Mouse (Mus musculus) induced T-regulatory cell, adult 2 months (primary cell): ENCODE results near the gene Plekha5.
"Not testable (repeated sequence)": the region's sequence is repeated elsewhere in the genome, so short reads cannot be mapped to it uniquely, and the experiment has no call there.

Source experiments
- DNase-seq: peaks from one replicate; pipeline ENCODE4 v3.0.0-alpha.2; 2012; ENCODE audit warnings: low read depth

Plekha5 gene

DNA sequence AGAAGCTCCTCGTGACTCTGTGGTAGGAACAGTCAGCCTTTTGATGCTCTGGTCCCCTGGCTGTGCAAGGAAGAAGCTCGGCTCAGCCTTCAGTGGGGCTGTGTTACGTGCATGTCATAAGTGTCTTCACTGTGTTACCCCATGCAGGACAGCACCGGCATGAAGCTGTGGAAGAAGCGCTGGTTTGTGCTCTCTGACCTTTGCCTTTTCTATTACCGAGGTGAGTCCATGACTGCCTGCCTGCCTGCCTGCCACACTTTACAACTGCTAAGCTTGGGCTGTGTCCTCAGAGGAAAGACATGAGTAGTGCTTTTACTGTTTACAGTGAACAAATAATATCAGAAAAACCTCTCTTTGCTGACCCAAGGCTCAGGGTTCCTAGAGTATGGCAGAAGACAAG is 104.6 kb downstream of the Plekha5 start:
- no peak for DNase-seq

DNA sequence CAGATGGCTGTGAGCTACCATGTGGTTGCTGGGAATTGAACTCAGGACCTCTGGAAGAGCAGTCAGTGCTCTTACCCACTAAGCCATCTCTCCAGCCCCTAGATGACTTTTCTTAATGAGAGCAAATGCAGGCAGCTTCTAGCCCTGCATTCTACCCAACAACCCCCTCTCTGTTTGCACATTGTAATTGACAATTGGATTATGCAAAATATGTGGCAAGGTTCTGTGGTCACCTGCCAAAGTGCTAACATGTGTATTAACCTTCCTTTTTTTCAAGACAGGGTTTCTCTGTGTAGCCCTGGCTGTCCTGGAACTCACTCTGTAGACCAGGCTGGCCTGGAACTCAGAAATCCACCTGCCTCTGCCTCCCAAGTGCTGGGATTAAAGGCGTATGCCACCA is 109.0 kb downstream of the Plekha5 start:
- DNase-seq, result not testable (repeated sequence)

DNA sequence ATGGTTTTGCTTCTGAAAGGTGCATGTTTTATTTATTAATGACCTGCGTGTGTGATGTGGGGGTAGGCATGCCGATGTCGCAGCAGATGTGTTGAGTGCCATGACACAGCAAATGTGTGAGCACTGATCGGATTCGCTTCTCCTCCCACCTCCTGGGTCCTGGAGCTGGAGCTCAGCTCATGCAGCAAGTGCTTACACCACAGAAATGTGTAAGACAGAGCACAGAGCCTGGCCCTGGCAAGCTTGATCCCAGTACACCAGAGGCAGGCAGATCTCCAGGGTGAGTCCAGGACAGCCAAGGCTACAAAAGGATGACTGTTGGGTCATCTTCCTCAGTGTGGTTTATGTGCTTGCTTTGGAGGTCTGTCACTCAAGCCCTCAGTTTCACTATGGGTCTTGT is 109.8 kb downstream of the Plekha5 start:
- DNase-seq, result no peak

DNA sequence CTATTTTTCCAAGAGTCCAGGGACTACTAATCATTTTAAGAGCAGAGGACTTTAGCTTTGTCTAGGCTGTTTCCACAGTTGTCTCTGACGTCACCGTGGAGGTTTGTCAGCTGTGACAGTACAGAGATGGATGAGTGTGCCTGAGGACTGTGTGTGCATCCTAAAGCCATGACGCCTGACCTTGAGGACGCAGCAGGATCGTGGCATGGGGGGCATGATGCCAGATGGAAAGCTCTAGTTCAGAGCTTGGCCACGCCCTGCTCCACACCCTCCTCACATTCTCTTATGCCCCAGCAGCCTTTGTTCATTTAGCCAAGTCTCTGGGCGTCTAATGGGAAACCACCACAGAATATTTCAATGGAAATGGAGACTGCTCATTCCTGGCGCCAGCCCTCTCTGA is 111.7 kb downstream of the Plekha5 start:
- DNase-seq, result no peak

DNA sequence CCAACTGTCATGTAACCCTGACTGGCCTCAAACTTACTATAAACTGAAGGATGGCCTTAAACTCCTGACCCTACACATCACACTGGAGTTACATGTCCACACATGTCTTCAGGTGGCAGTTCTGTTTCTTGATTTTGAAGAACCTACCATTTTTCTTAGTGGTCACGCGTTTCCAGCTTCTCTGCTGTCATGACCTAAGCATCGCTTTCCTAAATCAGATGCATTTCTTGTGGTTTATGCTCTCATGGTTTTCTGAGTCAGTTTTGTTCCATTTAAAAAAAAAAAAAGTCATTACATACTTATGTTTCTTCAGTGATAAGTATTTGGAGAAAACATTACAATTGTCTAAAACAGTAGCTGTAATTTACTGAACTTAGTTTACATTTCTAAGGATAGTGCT is 118.1 kb downstream of the Plekha5 start:
- peak; percentile 12 for DNase-seq

DNA sequence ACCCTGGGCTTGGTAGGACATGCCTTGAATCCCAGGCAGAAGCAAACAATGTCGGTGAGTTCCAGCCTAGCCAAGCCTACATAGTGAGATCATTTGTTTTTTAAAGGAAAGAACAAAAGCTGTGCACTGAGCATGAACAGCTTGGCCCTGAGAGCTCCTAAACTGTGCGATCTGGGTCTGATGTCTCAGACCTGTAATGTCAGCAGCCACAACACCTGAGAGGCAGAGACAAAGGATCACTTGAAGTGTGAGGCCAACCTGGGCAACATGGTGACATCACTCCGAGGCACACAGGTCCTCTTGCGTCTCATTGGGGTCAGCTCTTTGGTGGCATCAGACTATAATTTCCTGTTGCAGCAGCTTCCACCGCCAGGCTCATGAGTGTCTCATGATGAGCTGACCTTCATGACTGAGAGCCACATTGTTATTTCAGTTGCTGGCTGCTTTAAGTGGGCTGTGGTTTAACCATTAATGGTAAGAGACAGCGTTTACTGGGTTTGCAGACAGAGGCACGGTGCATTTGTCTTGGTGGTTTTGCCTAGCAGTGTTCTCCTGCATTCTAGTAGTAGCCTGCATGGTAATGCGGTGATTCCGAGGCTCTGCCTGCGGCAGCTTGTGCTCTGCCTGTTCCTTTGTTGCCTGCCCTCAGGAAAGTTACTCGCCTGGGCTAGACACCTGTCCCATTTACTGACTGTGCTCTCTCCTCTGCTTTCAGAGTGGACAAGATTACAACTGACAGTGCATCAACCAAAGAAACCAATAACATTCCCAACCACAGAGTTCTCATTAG is 119.3 kb downstream of the Plekha5 start:
- no peak for DNase-seq

DNA sequence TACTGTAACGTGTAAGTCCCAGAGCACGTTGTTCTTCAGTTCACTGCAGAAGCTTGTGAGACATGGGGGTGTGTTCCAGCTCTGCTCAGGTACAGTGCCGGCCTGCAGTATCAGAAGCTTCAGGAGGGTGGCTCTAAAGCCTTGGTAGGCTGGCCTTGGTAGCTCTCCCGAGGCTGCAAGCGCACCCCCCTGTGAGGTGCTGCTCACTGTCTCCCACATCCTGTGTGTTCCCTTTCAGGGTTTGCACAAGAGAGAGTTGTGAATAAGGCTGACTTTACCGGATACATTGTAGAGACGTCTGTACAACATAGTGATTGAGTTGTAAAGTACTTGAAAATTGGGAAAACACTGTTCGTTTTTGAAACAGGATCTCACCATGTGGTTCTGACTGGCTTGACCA is 122.2 kb downstream of the Plekha5 start:
- peak; percentile 38 for DNase-seq

DNA sequence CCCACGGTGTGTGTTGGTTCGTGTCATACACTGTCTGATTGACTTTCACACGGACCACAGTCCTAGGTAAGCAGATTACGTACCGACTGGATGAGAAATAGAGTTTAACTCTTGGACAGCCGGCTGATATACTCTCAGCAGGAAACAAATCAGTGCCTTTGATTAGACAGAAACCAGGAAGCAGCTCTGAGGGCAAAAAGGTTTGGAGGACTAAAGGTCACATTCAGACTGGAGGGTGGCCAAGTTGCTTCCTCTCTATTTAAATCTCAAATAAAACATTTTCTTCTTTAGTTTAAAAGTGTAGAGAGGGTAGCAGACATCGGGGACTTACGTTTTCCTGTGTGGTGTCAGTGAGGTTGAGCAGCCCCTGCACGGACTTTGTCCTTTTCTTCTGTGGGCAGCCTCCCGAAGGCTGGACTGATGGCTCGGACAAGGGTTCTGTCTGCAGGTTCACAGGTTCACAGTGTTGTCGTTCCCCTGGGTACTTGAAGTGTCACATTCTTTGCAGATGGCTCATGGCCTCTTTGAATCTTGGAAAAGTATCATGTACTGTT is 122.9 kb downstream of the Plekha5 start:
- no peak for DNase-seq

DNA sequence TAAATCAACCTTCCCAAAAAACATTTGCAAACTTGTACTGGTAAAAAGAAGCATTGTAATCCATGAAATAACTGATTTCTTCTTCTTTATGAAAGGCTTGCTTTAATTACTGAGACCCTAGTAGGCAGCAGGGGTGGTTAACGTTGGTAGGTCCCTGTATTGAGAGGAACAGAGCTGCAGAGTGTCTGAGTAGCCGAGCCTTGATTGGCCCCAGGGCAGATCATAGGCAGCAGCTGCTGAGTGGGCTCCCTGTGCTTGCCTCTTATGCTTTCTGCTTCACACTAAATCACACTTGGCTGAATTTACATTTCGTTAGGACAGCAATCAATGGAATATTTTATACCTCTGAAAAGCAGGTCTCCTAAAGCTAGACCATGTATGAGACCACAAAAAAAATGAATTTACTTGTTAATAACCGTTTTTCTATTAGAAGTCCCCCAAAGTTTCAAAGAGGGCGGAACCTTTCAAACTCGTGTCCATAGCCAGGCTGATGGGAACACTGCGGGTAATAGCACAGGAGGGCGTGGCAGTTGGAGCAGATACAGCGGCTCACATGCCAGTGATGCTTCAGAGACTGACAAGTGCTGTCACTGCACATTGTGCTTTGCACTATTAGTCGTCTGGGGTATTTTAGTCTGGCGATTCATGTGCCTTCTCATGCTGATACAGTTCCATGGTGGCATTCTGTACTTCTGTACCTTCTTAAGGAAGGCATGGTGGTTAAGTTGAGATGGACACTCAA is 123.5 kb downstream of the Plekha5 start:
- no peak for DNase-seq

DNA sequence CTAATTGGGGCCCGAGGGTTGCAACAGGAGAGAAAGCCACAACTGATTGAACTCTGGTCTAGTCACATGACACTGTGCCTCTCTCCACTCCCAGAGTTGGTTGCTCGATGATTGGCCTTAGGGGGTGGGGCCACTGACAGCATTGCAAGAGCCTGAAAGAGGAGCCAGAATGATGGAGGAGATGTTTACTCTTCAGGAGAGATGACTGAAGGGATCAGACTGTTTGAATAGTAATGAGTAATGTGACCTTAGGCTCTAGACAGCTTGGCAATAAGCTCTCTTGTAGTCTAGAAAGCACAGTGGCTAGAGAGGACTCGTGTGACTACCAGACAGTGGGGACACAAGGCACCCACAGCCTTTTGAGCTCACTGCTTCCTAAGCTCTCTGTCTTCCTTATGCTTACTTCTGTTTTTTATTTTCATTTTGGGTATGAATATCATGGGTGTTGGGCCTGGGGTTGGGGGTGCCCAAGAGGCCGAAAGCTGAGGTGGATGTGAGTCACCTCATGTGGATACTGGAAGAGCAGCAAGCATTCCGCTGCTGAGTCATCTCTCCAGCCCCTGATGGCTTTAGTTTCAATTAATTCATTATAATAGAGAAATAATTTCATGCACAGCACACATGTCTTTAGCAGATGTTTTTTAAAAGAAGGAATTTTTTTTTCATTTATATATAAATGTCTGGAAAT is 124.4 kb downstream of the Plekha5 start:
- DNase-seq, result peak; percentile 24

DNA sequence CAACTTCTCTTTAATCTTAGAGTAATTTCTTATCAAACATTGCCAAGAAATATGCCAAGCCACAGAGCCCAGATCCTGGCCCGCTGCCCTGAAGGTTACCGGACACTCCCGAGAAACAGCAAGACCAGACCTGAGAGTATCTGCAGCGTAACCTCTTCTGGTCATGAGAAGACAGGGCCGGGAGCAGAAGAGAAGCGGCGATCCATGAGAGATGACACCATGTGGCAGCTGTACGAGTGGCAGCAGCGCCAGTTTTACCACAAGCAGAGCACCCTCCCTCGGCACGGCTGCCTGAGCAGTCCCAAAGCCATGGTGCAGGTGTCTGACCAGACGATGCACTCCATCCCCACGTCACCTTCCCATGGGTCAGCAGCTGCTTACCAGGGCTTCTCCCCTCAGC is 126.9 kb downstream of the Plekha5 start:
- no peak for DNase-seq

DNA sequence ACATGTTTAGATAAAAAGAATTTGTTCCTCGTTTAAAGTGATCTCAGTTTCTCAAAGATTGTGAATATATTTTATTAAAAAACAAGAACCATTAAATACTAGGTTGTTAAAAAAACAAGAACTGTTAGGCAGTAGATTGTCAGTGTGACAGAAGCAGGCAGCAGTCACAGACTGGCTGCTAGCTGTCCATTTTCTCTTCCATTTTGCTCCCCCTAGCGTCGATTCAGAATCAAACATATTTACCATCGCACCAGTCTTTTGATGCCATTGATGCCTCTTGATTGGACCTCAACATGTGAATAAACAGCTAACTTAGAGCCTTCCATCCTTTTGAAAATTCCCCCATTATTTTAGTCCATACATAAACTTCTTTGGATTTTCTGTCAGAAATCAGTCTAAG is 130.4 kb downstream of the Plekha5 start:
- peak; percentile 55 for DNase-seq

DNA sequence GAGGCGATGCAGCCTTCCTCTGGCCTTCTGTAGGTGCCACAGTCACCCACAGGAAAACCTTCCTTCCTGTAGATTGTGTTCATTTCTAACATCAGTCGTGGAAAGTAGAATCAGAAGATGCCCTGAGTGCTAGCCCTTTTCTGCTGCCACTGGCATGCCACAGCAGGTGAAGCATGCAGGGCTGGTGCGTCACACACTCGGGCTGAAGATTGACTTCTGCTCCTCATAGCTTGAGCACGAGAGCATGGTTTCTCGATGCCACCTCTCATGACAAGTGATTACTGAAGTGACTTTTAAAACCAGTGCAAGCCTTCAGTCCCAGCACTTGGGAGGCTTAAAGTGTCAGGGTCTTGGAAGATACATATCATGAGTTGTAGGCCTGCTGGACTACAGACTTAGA is 135.6 kb downstream of the Plekha5 start:
- DNase-seq, result no peak

DNA sequence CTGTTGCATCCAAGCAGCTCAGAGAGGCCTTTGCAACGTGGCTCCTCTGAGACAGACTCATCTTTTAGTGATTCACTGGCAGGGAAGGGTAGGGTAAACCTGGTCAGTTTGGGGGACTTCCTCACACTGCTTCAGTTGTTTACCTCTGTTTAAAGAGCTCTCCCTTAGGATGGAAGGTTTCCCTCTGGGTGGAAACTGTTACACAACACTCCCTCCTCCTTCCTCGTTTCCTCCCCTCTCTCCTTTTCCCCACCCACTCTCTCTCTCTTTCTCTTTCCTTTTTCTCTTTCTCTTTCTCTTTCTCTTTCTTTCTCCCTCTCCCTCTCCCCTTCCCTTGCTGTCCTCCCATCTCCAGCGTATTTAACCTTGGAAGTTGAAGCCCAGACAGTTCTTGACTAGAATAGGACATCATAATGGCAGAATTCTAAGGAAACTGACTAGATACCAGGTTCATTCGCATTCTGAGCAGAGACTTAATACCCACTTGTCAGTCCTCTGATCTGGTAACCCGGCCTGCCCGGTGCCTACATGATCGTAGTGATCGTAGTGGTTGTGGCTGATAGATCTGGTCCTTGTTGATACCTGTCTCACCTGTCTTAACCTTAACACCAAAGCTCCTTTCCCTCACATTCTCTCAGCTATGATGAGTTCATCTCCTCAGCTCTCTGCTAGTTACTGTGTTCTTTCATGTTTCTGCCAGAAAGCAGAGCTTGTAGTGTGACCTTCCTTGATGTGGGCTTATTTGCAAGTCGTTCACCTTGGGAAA is 137.5 kb downstream of the Plekha5 start:
- DNase-seq, result peak; percentile 82

DNA sequence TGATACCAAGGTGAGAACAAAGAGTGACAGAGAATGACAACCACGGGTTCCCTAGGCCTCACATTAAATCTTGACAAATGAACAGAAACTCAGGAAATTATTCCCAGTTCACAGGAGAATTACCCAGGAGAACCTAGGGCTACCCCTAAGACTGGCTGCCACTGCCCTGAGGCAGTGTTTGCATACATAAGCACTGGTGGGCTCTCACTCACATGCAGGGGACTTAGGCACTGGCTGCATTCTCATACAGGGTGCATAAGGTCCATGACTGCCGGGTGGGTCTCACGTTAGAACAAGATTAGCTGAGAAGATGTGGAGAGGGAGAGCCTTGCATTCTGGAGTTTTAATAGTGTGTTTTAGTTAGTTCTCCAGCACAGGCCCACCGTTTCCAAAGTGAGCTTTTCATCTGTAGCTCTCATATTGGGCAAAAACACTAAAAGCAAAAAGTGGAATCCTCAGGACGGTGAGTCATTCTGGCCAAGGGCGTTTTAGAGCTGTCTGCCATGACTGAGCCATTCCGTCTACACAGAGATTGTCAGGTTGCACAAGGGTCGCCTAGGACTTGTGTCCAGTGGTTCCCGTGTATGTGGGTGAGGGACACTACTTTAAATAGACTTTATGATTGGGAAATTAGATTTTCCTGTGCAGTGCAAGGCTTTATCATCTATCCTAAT is 138.2 kb downstream of the Plekha5 start:
- DNase-seq, result no peak

DNA sequence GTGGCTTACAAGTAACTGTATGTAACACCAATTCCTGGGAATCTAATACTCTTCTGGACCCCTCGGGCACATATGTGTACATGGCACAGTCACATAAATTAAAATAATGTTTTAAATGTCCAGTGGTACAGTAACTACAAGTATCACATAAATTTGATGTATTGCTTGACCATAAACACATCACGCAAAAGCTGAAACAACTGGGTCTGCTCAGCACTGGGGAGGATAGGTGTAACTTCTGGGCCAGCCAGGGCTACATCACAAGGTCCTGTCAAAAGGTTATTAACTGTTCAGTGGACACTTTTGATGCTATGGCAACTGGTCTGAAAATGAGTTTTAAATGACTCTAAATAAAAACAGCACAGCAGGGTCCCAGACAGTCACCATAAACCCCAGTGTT is 143.3 kb downstream of the Plekha5 start:
- no peak for DNase-seq

DNA sequence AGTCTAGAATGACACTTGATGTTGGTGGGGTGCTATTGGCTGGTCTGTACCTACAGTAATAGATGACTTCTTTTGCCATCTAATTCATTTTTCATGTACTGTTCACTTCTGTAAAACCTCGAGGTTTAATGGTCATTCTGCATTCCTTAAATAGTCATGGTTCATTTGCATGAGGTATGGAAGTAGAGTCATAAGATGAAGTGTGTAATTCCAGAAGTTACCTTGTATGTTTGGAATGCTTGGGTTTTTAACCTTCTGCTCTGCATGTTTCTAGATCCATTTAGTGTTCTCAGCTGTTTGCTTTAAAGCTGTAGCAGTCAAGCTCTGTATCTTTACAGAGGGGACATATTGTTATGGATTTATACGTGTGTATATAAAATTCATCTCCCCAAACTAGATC is 144.0 kb downstream of the Plekha5 start:
- no peak for DNase-seq

DNA sequence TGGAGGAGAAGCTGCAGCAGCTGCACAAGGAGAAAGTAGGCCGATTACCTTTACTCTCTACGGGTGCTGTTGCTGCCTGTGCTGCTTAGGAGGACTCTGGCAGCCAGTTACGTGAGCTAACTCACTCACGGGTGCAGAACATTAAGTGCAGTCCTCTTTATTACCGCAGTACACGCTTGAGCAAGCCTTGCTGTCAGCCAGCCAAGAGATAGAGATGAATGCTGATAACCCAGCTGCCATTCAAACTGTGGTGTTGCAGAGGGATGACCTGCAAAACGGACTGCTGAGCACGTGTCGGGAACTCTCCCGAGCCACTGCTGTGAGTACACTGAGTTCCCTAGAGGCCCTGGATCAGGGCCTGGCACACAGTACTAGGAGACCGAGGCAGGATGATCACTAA is 146.3 kb downstream of the Plekha5 start:
- DNase-seq, result no peak

DNA sequence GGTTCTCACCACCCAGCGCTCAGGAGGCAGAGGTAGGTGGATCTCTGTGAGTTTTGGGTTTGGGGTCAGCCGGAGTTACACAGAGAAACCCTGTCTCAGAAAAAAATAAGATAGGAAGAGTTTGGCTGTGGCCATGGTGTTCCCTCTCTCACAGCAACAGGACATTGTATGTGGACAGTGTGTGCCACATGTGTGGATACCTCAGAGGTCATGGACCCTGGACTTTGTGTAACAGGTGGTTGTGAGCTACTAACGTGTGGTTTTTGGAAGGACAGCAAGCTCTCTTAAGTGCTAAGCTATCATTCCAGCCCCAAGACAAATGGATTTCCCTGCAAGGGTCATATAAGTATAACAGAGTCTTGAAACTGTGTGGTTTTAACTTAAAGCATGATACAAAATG is 151.1 kb downstream of the Plekha5 start:
- no peak for DNase-seq

DNA sequence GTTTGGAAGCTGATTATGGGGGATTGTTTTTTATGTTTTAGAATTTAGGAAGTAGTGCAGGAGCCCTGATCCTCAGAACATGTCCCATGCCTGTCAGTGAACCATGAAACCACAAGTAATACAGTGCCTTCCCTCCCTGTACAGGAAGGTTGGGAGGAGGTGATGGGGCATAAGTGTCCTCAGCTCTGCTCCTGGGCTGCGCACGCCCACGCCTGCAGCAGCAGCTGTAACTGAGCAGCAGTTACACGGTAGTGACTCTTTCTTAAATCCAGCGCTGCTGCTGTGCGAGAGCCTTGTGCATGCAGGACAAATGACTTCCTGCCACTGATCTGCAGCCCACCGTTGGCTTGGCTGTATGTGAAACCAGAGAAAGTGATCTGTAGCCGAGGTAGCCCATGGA is 152.3 kb downstream of the Plekha5 start:
- DNase-seq, result no peak
